Mouse (Mus musculus) lung, postnatal 0 days (tissue): ENCODE data around the gene Tbc1d9.
"Not testable (repeated sequence)": the region's sequence is repeated elsewhere in the genome, so short reads cannot be mapped to it uniquely, and the experiment has no call there.

Source experiments
- CTCF ChIP-seq: IDR thresholded peaks from 2 replicates; pipeline ENCODE4 v1.5.1; 2016; ENCODE audit warnings: antibody characterized with exemption, mild to moderate bottlenecking
- EP300 ChIP-seq: IDR thresholded peaks from 2 replicates; pipeline ENCODE4 v1.6.1; 2016; ENCODE audit warnings: antibody characterized with exemption, mild to moderate bottlenecking, control low read depth

DNA sequence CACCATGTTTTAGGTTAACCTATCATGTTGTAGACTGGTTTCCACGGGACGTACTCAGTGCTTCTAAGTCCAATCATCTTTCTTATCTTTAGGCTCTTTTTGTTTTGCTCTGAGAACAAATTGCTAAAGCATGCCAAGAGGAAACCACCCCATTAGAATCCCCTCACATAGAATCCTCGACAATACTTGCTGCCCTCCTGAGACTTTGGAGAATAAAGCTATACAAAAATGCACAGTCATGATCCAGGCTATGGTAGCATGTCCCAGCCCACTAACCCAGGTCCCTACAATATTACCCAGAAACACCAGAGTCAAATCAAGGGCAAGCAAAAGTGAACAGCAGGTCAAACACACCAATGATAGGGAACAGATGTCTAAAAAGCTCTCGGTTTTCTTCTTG, 149.9 kb downstream of the Tbc1d9 start:
- TF ChIP-seq CTCF, EP300: not testable (repeated sequence)
